Mouse (Mus musculus): ENCODE results near the gene Spata31. TPM values are rescaled to one million over a fixed set of nuclear protein-coding genes. Genes with fewer than 3 reads are reported as not detected.

The Spata31 gene
- not detected in 2 replicates for total RNA-seq (2021)
- long read RNA-seq, experiment 1, result 0 reads
- long read RNA-seq, experiment 2, result 0 reads

DNA sequence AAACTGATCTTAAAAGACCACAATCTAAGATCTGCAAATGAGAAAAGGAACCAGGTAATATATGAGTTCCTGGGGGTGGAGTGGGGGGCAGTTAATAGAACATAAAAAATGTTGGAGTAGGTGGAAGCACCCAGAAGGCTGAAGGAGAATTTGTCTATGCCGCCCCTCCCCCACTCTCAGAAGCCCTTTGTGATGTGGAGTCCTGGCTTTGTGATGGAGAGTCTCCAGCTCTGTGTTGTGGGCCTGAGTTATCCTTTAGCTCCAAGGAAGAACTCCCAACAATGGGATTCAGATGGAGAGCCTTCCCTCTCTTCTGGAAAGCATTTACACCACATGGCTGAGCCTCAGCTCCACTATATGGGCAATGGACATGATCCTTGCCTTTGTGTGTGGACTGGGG, at the start of gene Spata31:
Gene Spata31 (plus strand): TSS at position 216 of the 400 bp plus-strand sequence.
- DNase-seq, result no peak

DNA sequence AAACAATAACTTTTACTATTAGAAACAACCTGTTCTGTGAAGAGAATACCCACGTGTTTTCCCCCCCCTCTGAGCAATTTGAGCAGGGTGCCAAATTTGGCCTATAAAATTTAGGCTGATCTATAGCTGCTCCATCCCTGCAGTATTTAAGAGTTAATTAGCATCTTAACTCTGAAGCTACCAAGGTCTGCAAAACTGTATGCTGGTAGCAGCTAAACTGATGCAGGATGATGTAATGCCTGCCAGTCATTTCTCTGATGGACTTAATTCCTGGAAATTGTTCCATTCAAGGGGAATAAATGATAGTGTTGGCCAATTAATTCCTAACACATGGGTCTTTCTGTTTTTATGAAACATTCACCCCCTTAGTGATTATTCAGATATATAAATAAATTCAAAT, 14.1 kb upstream of the Spata31 start:
- DNase-seq, result no peak

- peak; percentile 62 for DNase-seq
These were observed 13.5 kb upstream of the Spata31 start, which contains the start of gene Cntnap3 for GRCm38 (mm10) chr13:64903585-64904208. Gene Cntnap3 (minus strand): TSS chr13:64903955.

Other genes with a start within 250 kb of the Spata31 start
- 0.08 TPM in 1 of 2 replicates, not detected in the other for gene Cntnap3, start 13.5 kb upstream of the Spata31 start, total RNA-seq (2021)
- not detected in 2 replicates for gene Spata31d1c, start 115.7 kb downstream of the Spata31 start, total RNA-seq (2021)
- gene Prss47, start 135.4 kb downstream of the Spata31 start, total RNA-seq (2021), result not detected in 2 replicates
- gene Mfsd14b, start 195.6 kb downstream of the Spata31 start, total RNA-seq (2021), result 45.5 and 46.9 TPM in 2 replicates
- gene Olfr465-ps1, start 220.7 kb downstream of the Spata31 start, total RNA-seq (2021), result not detected in 2 replicates
- gene Olfr466, start 232.8 kb downstream of the Spata31 start, total RNA-seq (2021), result not detected in 2 replicates

Data from adrenal gland, postnatal 14 days (tissue).